Mouse (Mus musculus) layer of hippocampus, adult 2 months (tissue): ENCODE results near the gene 4933405L10Rik. TPM values are rescaled to one million over a fixed set of nuclear protein-coding genes. Genes with fewer than 3 reads are reported as not detected.
A peak's percentile ranks its signal among the peaks of the same experiment; 100 is the strongest.

Experiments
- DNase-seq, 2 experiments: peaks; one replicate each; pipeline ENCODE4 v3.0.0; 2022; ENCODE audit warnings: low spot score in 2 of 2
- H3K27ac ChIP-seq: fragments of 200-600 bp; 2 replicates; pipeline ENCODE4 v1.8.1; 2022
- H3K4me3 ChIP-seq: fragments of 200-600 bp; 2 replicates; pipeline ENCODE4 v1.8.1; 2022; ENCODE audit warnings: mild to moderate bottlenecking
- CTCF ChIP-seq: fragments of 200-600 bp; conservative IDR thresholded peaks from 2 replicates; pipeline ENCODE4 v1.8.1; 2022; ENCODE audit warnings: antibody characterized with exemption, mild to moderate bottlenecking, moderate library complexity
- total RNA-seq, 2 experiments: library from RNA; stranded (reverse); gene quantifications; 2 replicates each; pipeline ENCODE4 v1.2.3; 2021

The 4933405L10Rik gene
- total RNA-seq, 2 experiments from 2014 or later: 0.84 TPM; not detected in 1

DNA sequence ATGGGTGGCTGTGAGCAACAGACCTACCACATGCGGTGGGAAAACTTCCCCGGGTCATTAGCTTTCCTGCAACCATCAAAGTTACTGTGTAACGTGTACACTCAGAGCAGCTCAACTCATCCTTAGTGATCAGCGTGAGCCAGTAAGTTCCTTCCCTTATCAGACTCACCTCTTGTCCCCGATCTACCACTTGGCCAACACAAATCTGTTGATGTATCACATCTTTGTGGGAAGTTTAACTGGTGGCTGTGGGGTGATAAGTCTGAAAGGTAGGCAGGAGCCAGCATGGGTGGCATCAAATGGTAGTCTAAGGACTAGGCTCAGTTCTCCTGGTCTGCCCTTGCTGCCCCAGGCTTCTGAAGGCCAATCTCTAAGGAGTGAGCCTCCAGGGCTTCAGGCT lies 24.7 kb downstream of the 4933405L10Rik start:
- Histone ChIP-seq H3K4me3 (no peak overlapping the region), H3K27ac (no peak overlapping the region)
- DNase-seq: no peak
- TF ChIP-seq CTCF: no peak

GRCm38 (mm10) chr8:105739216-105739615 lies 31.8 kb downstream of the 4933405L10Rik start:
- TF ChIP-seq CTCF: no peak
- DNase-seq: no peak

GRCm38 (mm10) chr8:105743301-105743700 lies 35.8 kb downstream of the 4933405L10Rik start:
- DNase-seq: no peak
- Histone ChIP-seq H3K4me3 (no peak overlapping the region), H3K27ac (no peak overlapping the region)
- no peak for TF ChIP-seq CTCF

More at GRCm38 (mm10) chr8:105739216-105739615, 31.8 kb downstream of the 4933405L10Rik start:
- Histone ChIP-seq H3K27ac (no peak overlapping the region), H3K4me3 (no peak overlapping the region)

DNA sequence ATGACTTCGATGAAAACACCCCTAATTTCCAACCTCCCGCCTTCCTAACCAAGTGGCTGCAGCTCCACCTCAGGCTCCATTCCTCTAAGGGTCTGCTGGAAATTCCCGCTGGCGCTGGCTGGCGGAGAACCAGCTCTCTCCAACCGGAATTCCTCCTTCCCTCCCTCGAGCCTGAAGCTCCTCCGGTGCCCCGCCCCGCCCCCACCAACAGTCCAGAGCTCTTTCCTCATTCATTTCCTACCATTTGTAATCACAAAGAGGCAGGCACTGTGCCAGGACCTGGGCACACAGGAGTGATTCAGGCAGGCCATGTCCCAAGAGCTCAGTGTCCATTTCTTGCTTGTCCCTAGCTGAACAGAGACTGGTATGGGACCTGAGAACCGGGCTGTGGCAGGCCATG lies 43.2 kb downstream of the 4933405L10Rik start:
- peak; percentile 21 to 39 for DNase-seq
- H3K27ac ChIP-seq: 0 out of 2 replicates have a peak overlapping the region, but pooled peaks have one; percentile 43
- TF ChIP-seq CTCF: no peak
- H3K4me3 ChIP-seq: no peak overlapping the region

GRCm38 (mm10) chr8:105753916-105754315 lies 46.5 kb downstream of the 4933405L10Rik start:
- no peak for TF ChIP-seq CTCF
- DNase-seq: no peak
- Histone ChIP-seq H3K4me3 (no peak overlapping the region), H3K27ac (no peak overlapping the region)

DNA sequence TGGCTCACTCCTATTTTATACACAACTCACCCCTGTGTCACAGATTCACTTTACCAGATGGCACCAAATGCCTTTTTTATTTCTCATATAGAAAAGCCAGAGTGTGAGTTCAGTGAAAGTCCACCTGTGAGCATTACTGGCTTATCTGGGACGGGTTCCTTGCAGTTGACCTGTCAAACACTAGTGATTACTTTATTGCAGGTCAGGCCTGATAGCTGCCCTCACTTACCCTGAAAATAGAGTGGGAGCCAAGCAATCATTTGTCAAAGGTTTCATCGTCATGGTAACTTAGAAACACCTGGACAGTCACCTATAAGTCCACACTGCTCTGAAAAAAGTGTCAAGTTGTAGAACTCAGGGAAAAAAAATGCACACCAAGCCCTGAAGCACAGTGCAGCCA lies 47.2 kb downstream of the 4933405L10Rik start:
- H3K4me3 ChIP-seq: no peak overlapping the region
- no peak overlapping the region for H3K27ac ChIP-seq
- no peak for TF ChIP-seq CTCF
- DNase-seq: no peak

GRCm38 (mm10) chr8:105757796-105758276 lies 50.4 kb downstream of the 4933405L10Rik start:
- Histone ChIP-seq H3K4me3 (peak overlapping the region; percentile 90), H3K27ac (peak overlapping the region; percentile 77)
- TF ChIP-seq CTCF: no peak
- DNase-seq: no peak

DNA sequence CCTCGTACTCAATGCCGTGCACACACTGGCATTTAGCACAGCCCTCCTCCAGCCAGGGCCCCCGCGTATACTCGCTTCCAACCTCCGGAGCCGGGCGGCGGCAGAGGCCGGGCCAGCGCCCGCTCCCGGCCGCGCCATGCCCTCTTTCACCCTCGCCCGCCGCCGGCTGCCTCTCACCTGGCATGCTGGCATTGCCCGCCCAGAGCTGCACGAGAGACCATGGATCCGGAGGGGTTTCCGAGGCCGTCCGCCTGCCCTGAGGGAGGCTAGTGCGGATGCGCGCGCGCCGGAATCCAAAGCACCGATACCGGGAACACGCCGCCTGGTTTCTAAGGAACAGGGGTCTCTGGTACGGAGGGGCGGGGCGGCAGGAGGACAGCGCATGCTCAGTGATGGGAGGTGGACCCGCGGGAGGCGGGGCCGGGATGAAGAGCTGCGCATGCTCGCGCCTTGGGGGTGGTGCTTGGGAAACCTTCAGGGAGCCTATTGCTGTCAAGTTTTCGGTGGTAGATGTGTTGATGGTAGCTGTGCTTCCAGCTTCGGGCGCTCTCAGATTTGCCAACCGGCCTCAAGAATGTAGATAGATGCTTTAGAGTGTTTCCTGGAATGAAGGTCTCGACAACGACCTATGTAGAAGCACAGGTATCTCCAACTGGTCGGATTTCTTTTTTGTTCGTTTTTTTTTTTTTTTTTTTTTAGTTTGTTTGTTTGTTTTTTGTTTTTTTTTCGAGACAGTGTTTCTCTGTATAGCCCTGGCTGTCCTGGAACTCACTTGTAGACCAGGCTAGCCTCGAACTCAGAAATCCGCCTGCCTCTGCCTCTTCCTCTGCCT lies 51.0 kb downstream of the 4933405L10Rik start, which contains the start of gene Gfod2:
Gene Gfod2, minus strand, starts transcription at position 388 of the 832 bp plus-strand sequence.
- Histone ChIP-seq H3K27ac (peak within 1 kb of the TSS; percentile 78), H3K4me3 (peak within 1 kb of the TSS; percentile 90)
- no peak for TF ChIP-seq CTCF
- DNase-seq: peak; percentile 98 to 99

Other genes with a start within 250 kb of the 4933405L10Rik start
- gene Tppp3, start 236.1 kb upstream of the 4933405L10Rik start, total RNA-seq: 10 to 100 TPM; 36.5 to 36.8 TPM
- gene Zdhhc1, start 210.8 kb upstream of the 4933405L10Rik start, total RNA-seq: 10 to 100 TPM; 36.2 to 38.9 TPM
- not detected for gene Hsd11b2, start 188.9 kb upstream of the 4933405L10Rik start, total RNA-seq
- gene Atp6v0d1, start 141.6 kb upstream of the 4933405L10Rik start, total RNA-seq: 100 to 1,000 TPM; 278 to 305 TPM
- gene Ripor1, start 102.4 kb upstream of the 4933405L10Rik start, total RNA-seq: 10 to 100 TPM; 88.7 to 94.8 TPM
- gene Ctcf, start 71.1 kb upstream of the 4933405L10Rik start, total RNA-seq: 10 to 100 TPM; 70.4 to 82.6 TPM
- gene Agrp, start 70.3 kb upstream of the 4933405L10Rik start, total RNA-seq: not detected
- gene Carmil2, start 21.4 kb upstream of the 4933405L10Rik start, total RNA-seq: 10 to 100 TPM; 71.1 to 76.9 TPM
- 10 to 100 TPM; 41.1 to 41.5 TPM for gene Acd, start 6.6 kb upstream of the 4933405L10Rik start, total RNA-seq
- gene Pard6a, start 6.5 kb upstream of the 4933405L10Rik start, total RNA-seq: 10 to 100 TPM; 32.7 to 35.4 TPM
- 10 to 100 TPM in 1 of 2 experiments, 1 to 10 TPM in 1; 8.1 to 10.8 TPM for gene Enkd1, start 555 bp downstream of the 4933405L10Rik start, total RNA-seq
- gene Gfod2, start 51.0 kb downstream of the 4933405L10Rik start, total RNA-seq: 10 to 100 TPM; 18.2 to 22.8 TPM
- gene Ranbp10, start 119.7 kb downstream of the 4933405L10Rik start, total RNA-seq: 10 to 100 TPM; 25.1 to 27.3 TPM
- under 1 TPM; 0.22 to 0.28 TPM for gene Tsnaxip1, start 120.1 kb downstream of the 4933405L10Rik start, total RNA-seq
- gene Cenpt, start 145.6 kb downstream of the 4933405L10Rik start, total RNA-seq: 10 to 100 TPM; 14.6 to 16.0 TPM
- gene Thap11, start 147.5 kb downstream of the 4933405L10Rik start, total RNA-seq: 10 to 100 TPM; 37.2 to 38.9 TPM
- gene Nutf2, start 152.9 kb downstream of the 4933405L10Rik start, total RNA-seq: 10 to 100 TPM; 33.5 to 40.8 TPM
- gene Edc4, start 173.2 kb downstream of the 4933405L10Rik start, total RNA-seq: 10 to 100 TPM; 69.0 to 70.4 TPM
- 1 to 10 TPM; 2.4 TPM for gene Nrn1l, start 185.9 kb downstream of the 4933405L10Rik start, total RNA-seq
- 1 to 10 TPM; 8.0 to 9.9 TPM for gene Pskh1, start 192.8 kb downstream of the 4933405L10Rik start, total RNA-seq
- gene Ctrl, start 226.2 kb downstream of the 4933405L10Rik start, total RNA-seq: 1 to 10 TPM; 1.4 to 1.5 TPM
- 10 to 100 TPM; 53.0 to 61.6 TPM for gene Psmb10, start 230.8 kb downstream of the 4933405L10Rik start, total RNA-seq
- gene Lcat, start 235.7 kb downstream of the 4933405L10Rik start, total RNA-seq: 10 to 100 TPM; 37.6 to 40.6 TPM